Mouse (Mus musculus) limb, embryonic 10.5 days (tissue): ENCODE results near the gene Mesp2. TPM values are rescaled to one million over a fixed set of nuclear protein-coding genes. Genes with fewer than 3 reads are reported as not detected.
"Not testable (repeated sequence)": the region's sequence is repeated elsewhere in the genome, so short reads cannot be mapped to it uniquely, and the experiment has no call there.

Experiments used
- DNase-seq: peaks from one replicate; pipeline ENCODE4 v3.0.0-alpha.2; 2017; ENCODE audit warnings: low spot score
- H3K27ac ChIP-seq: fragments of 300-500 bp; sonication (generic); 2 replicates; pipeline ENCODE4 v1.5.1; 2016; ENCODE audit warnings: mild to moderate bottlenecking
- H3K27me3 ChIP-seq: fragments of 300-500 bp; sonication (generic); 2 replicates; pipeline ENCODE4 v1.6.1; 2016; ENCODE audit warnings: low read depth, mild to moderate bottlenecking; ENCODE audit not compliant: poor library complexity, severe bottlenecking
- H3K36me3 ChIP-seq: fragments of 300-500 bp; sonication (generic); 2 replicates; pipeline ENCODE4 v1.6.1; 2016; ENCODE audit warnings: mild to moderate bottlenecking, moderate library complexity
- H3K4me1 ChIP-seq: fragments of 300-500 bp; sonication (generic); 2 replicates; pipeline ENCODE4 v1.6.1; 2016
- H3K4me3 ChIP-seq: fragments of 300-500 bp; sonication (generic); 2 replicates; pipeline ENCODE4 v1.5.1; 2016; ENCODE audit warnings: mild to moderate bottlenecking, moderate library complexity
- H3K9me3 ChIP-seq: fragments of 300-500 bp; sonication (generic); replicated peaks from 2 replicates; pipeline ENCODE4 v1.6.1; 2016; ENCODE audit warnings: mild to moderate bottlenecking
- WGBS: fragments of 180-500 bp; shearing (Covaris S2); methylation state at CpG from one replicate; pipeline ENCODE4 v1.1.7; 2016; 5-methylcytosine and 5-hydroxymethylcytosine counted together
- polyA plus RNA-seq: library from polyadenylated mRNA; unstranded; fragments of >200 nt; fragmentation: Nextera tagmentation; extraction: Ambion mirVana; gene quantifications from 2 replicates; pipeline ENCODE4 v1.2.1, GENCODE M21; 2016

Mesp2 gene
- polyA plus RNA-seq = 0.21 TPM in 1 of 2 replicates, not detected in the other

DNA sequence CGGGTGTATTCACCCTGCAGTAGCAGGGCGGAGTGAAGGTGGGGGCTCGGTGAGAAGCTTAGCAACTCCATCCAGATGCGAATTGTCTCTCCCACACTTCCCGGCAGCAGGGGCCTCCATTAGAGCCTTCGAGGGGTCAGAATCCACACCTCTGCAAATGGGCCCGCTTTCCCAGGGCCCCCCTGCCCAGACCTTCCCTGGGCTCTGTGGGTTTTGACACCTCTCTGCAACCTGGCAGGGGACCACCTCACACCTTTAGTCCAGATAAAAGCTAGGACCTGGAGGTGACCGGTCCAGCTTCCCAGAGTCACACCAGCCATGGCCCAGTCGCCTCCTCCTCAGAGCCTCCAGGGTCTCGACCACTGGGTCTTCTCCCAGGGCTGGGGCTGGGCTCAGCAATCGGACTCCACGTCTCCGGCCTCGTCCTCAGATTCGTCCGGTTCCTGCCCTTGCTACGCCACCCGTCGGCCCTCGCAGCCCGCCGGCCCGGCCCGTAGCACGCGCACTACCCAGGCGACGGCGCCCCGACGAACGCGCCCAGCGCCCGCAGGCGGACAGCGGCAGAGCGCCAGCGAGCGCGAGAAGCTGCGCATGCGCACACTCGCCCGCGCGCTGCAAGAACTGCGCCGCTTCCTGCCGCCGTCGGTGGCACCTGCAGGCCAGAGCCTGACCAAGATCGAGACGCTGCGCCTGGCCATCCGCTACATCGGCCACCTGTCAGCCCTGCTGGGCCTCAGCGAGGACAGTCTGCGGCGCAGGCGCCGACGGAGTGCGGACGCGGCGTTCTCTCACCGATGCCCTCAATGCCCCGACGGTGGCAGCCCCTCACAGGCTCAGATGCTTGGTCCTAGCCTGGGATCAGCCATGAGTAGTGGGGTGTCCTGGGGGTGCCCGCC, at the start of gene Mesp2:
Gene Mesp2, plus strand, starts transcription at position 117 of the 896 bp plus-strand sequence.
- Histone ChIP-seq H3K4me3 (peak within 1 kb of the TSS; percentile 50), H3K4me1 (peaks cover 15% of the 10 kb centered on the region), H3K9me3 (no peaks in the 10 kb centered on the region), H3K27ac (peak within 1 kb of the TSS; percentile 75), H3K36me3 (no peaks in the 10 kb centered on the region), H3K27me3 (peaks cover 38% of the 10 kb centered on the region)
- DNase-seq = peak; percentile 82
- 10% methylated on average over 71 of the region's 71 CpGs for WGBS

DNA sequence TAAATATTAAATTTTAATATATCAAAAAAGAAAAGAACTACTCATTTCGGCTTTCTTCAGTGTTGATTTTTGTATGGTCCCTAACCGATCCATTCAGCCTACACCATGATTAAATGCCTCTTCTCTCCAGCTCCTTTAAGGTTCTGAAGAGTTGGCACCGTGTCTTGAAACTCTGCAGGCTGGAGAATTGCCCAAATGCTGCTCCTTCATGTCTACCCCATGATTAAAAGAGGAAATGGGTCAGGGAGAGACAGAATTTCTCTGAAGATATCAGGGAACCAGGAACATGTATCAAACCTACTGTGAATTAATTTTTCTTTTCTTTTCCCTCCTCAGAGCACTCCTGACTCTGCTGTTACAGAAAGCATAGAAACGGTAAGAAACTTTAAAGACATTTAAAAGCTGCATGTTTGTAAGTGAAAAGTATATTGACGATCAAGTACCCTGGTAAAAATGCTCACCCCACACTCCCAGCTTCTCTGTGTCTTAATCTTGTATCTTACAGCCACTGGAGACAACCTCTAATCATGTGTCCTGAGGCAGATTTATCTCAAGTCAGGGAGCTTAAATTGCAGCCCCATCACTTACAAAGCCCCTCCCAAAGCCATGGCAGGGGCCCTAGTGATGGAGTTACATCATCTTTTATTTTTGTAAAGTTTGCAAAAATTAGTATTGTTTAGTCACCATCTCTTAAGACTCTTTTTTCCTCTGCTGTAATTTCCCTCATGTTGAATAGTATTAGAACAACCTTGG, 49.2 kb upstream of the Mesp2 start:
- DNase-seq = no peak
- Histone ChIP-seq H3K9me3 (no peaks in the 10 kb centered on the region), H3K4me1 (no peaks in the 10 kb centered on the region), H3K36me3 (no peaks in the 10 kb centered on the region), H3K4me3 (no peak overlapping the region), H3K27me3 (no peaks in the 10 kb centered on the region), H3K27ac (no peak overlapping the region)
- WGBS = 81% methylated on average over 5 of the region's 5 CpGs

DNA sequence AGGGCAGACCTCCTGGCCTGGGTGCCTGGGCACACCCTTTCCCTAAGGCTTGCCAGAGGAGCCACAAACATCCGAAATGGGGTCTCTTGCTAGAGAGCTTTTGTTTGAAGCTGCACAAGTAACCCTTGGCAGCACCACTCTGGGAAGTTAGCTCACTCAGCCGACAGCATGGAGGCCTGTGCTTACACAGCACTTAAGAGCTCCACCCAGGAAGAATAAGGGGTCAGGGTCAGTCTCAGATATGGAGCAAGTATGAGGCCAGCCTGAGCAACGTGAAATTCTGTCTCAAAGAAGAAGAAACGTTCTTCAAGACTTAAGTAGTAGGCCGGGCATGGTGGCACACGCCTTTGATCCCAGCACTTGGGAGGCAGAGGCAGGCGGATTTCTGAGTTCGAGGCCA, 48.4 kb upstream of the Mesp2 start:
- Histone ChIP-seq H3K9me3 (no peaks in the 10 kb centered on the region), H3K4me1 (no peaks in the 10 kb centered on the region), H3K4me3 (no peak overlapping the region), H3K27ac (no peak overlapping the region), H3K36me3 (no peaks in the 10 kb centered on the region), H3K27me3 (no peaks in the 10 kb centered on the region)
- DNase-seq = no peak
- WGBS = 85% methylated on average over 8 of the region's 8 CpGs

GRCm38 (mm10) chr7:79765991-79766390, 44.5 kb upstream of the Mesp2 start:
- Histone ChIP-seq H3K9me3 (no peaks in the 10 kb centered on the region), H3K4me1 (no peaks in the 10 kb centered on the region), H3K4me3 (no peak overlapping the region), H3K36me3 (no peaks in the 10 kb centered on the region), H3K27ac (no peak overlapping the region), H3K27me3 (no peaks in the 10 kb centered on the region)
- no peak for DNase-seq
- WGBS = 54% methylated on average over 1 of the region's 1 CpGs

GRCm38 (mm10) chr7:79769664-79770063, 40.9 kb upstream of the Mesp2 start:
- Histone ChIP-seq H3K36me3 (no peaks in the 10 kb centered on the region), H3K27me3 (no peaks in the 10 kb centered on the region), H3K27ac (no peak overlapping the region), H3K9me3 (no peaks in the 10 kb centered on the region), H3K4me3 (no peak overlapping the region), H3K4me1 (peaks cover 12% of the 10 kb centered on the region)
- WGBS = 82% methylated on average over 3 of the region's 3 CpGs
- DNase-seq = no peak

DNA sequence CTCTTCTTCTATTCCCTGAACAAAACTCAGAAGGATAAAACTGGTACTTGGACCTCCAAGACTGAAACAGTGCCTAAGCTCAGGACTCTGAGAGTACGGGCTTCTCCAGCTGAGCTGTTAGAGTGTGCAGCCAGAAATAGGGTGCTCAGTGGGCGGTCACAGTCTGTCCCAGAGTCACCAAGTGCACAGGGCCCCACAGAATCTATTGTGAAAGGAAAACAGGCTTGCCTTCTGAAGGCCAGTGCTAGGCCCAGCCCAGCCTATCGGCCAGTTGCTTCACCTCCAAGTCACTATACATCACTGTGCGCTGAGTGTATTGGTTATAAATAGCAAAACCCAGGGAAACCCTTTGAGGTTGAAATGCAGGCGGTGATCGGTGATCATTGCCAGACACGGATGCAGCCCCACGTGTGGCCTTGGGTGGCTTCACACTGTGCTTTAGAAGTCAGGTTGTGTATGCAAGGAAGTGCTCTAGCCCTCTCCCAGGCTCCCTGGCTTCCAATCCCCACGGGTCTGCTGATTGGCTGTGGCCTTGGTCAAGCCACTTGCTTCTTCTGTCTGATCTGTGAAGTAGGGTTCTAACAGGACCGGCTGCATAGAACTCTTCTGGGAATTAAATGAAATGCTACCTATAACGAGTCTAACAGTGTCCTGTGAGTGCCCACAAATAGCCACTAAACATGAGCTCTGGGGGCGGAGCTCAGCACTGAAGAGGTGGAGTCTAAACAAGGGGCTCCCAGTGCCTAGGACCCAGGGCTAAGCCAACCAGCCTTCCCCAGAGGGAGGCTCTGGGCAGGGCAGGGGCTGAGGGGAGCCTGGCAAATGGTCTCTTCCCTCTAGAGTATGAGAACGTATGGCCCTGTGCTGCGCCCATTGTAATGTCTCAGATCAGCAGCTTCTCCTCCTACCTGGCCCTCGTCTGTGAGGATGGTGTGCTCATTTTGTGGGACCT, 38.7 kb upstream of the Mesp2 start:
- H3K36me3 ChIP-seq = no peaks in the 10 kb centered on the region
- WGBS = 39% methylated on average over 15 of the region's 15 CpGs
- H3K9me3 ChIP-seq = no peaks in the 10 kb centered on the region
- no peak for DNase-seq
- no peak overlapping the region for H3K27ac ChIP-seq
- H3K4me3 ChIP-seq = no peak overlapping the region
- H3K4me1 ChIP-seq = peaks cover 12% of the 10 kb centered on the region
- H3K27me3 ChIP-seq = no peaks in the 10 kb centered on the region

DNA sequence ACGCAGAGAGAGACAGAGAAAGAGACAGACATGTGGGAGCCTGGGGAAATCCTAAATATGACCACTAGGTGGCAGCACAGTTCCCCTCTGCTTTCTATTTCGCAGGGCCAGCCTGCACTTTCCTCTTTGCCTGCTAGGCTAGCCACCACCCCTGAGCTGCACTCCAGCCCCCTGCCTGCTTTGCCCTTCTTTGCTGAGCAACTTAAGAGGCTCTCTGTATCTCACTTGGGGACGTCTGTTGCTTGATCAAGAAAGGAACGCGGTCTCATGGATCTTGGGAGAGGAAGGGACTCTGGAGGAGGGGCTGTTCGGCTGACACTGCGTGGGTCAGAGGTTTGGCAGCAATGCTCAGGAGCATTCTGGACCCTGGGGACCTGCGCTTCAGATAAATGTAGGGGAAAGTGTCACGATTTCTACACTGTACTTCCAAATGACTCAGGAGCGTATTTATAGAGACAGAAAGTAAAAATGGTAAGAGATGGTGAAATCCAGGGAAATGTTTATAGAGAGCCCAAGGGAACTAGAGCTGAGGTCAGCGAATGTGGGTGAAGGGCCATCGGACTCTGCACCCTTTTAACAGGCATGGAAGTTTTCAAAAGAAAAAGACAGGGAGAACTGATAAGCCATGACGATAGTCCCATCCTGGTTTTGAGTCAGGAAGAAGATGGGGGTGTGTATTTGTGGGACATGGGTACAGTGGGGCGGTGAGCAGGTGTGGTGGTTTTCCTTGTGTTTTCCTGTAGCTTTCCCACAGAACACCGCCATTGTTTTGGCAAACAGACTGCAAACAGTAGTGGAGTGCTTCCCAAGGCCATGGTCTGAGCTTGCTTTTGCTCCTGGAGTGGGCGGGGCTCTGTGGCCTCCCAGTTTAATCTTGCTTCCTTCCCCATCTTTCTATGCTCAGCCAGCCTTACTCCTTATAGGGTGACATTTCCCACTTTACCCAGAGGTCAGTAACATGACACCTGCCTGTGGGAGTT, 29.6 kb upstream of the Mesp2 start:
- WGBS = 31% methylated on average over 16 of the region's 16 CpGs
- H3K27me3 ChIP-seq = no peaks in the 10 kb centered on the region
- no peaks in the 10 kb centered on the region for H3K9me3 ChIP-seq
- no peak overlapping the region; the same call in 1 of the 2 replicates for H3K27ac ChIP-seq
- DNase-seq = peak; percentile 82
- no peaks in the 10 kb centered on the region for H3K36me3 ChIP-seq
- H3K4me1 ChIP-seq = peaks cover 11% of the 10 kb centered on the region
- peak overlapping the region; percentile 35 for H3K4me3 ChIP-seq

DNA sequence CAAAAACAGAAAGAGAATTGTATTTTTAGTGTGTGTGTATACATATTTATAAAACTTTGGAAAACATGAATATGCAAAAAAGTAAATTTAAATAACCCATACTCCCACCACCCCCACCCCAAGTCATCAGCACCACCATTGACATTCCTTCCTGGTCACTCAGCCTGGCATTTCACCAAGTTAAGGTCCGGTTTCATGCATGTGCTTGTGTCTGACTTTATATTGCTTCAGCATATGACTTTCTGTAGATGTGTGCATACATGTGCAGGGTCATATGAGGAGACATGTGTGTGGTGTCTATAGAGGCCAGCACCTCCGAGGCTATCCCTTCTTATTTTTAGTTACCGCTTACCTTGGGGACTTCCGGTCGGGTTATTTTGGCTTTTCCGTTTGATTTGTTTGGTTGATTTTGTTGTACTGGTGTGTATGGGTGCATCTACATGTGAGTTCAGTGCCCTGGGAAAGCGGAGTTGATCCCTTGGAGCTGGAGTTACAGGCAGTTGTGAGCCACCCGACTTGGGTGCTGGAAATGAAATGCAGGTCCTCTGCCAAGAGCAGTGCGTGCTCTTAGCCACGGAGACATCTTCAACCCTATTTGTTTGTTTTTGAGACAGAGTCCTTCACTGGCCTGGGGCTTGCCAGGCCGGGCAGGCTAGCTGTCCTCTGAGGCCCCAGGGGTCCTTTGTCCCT, 28.6 kb upstream of the Mesp2 start:
- no peaks in the 10 kb centered on the region for H3K9me3 ChIP-seq
- H3K27ac ChIP-seq = no peak overlapping the region
- no peaks in the 10 kb centered on the region for H3K36me3 ChIP-seq
- no peak overlapping the region for H3K4me3 ChIP-seq
- DNase-seq = no peak
- WGBS = 85% methylated on average over 11 of the region's 11 CpGs
- peaks cover 11% of the 10 kb centered on the region for H3K4me1 ChIP-seq
- peaks cover 7% of the 10 kb centered on the region for H3K27me3 ChIP-seq

GRCm38 (mm10) chr7:79782516-79782855, 28.0 kb upstream of the Mesp2 start:
- 85% methylated on average over 2 of the region's 2 CpGs for WGBS

GRCm38 (mm10) chr7:79786295-79786694, 24.2 kb upstream of the Mesp2 start:
- 23% methylated on average over 6 of the region's 6 CpGs for WGBS

More at GRCm38 (mm10) chr7:79782516-79782855, 28.0 kb upstream of the Mesp2 start:
- H3K9me3 ChIP-seq = no peaks in the 10 kb centered on the region
- H3K4me3 ChIP-seq = no peak overlapping the region
- DNase-seq = no peak
- no peaks in the 10 kb centered on the region for H3K36me3 ChIP-seq
- peaks cover 12% of the 10 kb centered on the region for H3K27me3 ChIP-seq
- peaks cover 11% of the 10 kb centered on the region for H3K4me1 ChIP-seq
- H3K27ac ChIP-seq = no peak overlapping the region

GRCm38 (mm10) chr7:79789812-79790211, 20.7 kb upstream of the Mesp2 start:
- H3K9me3 ChIP-seq, DNase-seq, H3K27ac ChIP-seq, H3K36me3 ChIP-seq, H3K4me3 ChIP-seq: not testable (repeated sequence)
- Histone ChIP-seq H3K4me1 (peaks cover 27% of the 10 kb centered on the region), H3K27me3 (peaks cover 81% of the 10 kb centered on the region)
- WGBS = 15% methylated on average over 2 of the region's 2 CpGs

More at GRCm38 (mm10) chr7:79786295-79786694, 24.2 kb upstream of the Mesp2 start:
- Histone ChIP-seq H3K36me3 (no peaks in the 10 kb centered on the region), H3K27ac (no peak overlapping the region), H3K4me3 (no peak overlapping the region), H3K9me3 (no peaks in the 10 kb centered on the region), H3K4me1 (peaks cover 17% of the 10 kb centered on the region), H3K27me3 (peaks cover 46% of the 10 kb centered on the region)
- peak; percentile 63 for DNase-seq
